Mouse (Mus musculus) cerebellum, postnatal 36 days (tissue): ENCODE results near the gene Zfp456.
"Not testable (repeated sequence)": the region's sequence is repeated elsewhere in the genome, so short reads cannot be mapped to it uniquely, and the experiment has no call there.

ENCODE experiments used
- DNase-seq, 2 experiments: peaks; one replicate each; pipeline ENCODE4 v3.0.0; 2021 to 2022; ENCODE audit warnings: mixed read lengths in 2 of 2

The Zfp456 gene

GRCm38 (mm10) chr13:67375050-67375911 is at the start of gene Zfp456, which contains the start of gene Gm28041:
Gene Zfp456, minus strand, starts transcription at chr13:67375810.
Gene Gm28041, minus strand, starts transcription at chr13:67375733.
- peak; percentile 36 to 43 for DNase-seq

- not testable (repeated sequence) for DNase-seq
Observed at GRCm38 (mm10) chr13:67422532-67422931, 46.9 kb upstream of the Zfp456 start.

DNA sequence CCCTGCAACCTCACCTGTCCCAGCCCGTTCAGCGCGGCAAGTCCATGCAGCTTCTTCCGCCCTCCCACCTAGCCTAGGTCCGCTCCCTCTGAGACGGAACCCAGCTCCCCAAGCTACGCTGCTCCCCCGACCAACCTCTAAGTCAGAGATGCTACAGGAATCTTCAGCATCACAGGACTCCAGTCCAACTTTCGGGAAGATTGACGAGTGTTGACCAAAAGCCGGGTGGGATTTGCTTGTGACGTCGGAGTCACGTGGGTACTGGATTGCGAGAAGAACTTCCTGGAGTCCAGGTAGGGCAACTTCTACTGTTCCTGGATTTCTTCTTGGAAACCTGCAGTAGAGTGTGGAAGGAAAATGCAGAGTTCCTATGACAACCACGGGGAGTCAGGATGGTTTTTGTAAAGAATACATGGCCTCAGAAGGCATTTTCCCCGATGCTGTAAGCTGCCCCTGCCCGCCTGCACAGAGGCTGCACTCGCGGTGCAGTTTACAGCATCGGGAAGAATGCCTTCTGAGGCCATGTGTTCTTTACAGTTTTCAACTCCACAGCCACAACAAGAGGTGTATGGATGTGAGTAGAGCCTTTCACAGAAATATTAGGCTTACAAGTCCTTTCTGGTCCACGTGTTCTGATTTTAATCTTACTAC is 45.7 kb upstream of the Zfp456 start, which contains the start of gene Zfp459:
Zfp459 (minus strand) TSS at position 212 of the 651 bp plus-strand sequence.
- peak; percentile 27 to 37 for DNase-seq

GRCm38 (mm10) chr13:67420558-67421206 is 45.1 kb upstream of the Zfp456 start:
- no peak for DNase-seq

DNA sequence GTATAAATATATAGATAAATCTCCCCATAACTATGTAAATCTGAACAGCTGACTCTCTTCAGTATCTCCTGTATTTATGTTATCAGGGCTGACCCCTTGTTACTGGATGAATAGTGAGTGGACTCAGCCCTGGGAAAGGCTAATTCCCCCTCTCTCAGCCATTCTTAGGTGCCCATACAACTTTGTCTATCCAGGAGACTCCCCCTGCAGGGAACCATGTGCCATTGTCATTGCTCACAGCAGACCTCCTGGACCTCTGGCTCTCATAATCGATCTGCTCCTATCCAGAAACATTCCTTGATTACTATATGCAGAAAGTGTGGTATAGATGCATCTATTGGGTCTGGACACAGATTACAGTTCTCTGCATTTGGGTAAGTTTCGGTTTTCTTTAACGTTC is 41.2 kb upstream of the Zfp456 start:
- no peak for DNase-seq

- DNase-seq: no peak
Observed at GRCm38 (mm10) chr13:67415759-67416158, 40.1 kb upstream of the Zfp456 start.

- DNase-seq: not testable (repeated sequence)
Observed at GRCm38 (mm10) chr13:67413634-67414033, 38.0 kb upstream of the Zfp456 start.

DNA sequence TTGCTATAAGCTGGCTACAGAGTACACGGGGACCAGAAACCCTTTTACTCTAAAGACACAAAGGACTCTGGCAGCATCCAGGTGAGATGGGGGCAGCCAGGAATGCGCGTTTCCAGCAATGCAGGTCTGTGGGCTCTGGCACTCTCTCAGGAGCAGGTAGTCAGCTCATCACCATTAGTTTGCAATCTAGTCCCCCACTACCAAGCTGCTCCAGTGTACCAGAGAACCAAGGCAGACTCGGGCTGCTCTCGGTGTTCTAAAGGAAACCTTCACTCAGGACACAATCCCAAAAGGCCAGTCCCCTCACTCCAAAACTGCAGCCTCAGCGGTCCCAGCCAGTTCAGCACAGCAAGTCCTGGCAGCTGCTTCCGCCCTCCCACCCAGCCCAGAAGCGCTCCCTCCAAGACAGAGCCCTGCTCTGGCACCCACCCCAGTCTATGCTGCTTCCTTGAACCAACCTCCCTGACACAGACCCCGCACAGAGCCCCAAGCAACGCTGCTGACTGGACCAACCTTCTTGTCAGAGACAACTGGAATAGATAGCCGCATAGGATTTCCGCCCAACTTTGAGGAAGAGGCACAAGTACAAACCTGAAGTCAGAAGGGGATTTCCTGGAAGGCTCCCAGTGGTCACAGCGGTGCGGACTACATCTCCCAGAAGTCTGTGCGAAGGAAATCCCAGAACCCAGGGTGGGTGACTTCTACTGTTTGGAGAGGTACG is 23.7 kb upstream of the Zfp456 start, which contains the start of gene Zfp429:
Zfp429 (minus strand) TSS at position 637 of the 721 bp plus-strand sequence.
- DNase-seq: peak; percentile 54 to 70

DNA sequence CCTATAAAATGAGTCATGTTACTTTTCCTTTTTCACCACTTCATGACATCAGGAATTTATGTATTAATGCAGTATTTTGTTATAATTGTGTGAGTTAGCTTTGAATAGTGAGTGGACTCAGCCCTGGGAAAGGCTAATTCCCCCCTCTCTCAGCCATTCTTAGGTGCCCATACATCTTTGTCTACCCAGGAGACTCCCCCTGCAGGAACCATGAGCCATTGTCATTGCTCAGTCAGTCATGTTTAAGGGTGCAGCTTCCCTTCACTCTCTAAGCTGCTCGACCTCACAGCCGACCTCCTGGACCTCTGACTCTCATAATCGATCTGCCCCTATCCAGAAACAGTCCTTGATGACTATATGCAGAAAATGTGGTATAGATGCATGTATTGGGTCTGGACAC is 645 bp upstream of the Zfp456 start:
- DNase-seq: not testable (repeated sequence)

- DNase-seq: peak; percentile 84 to 93
Observed at GRCm38 (mm10) chr13:67360131-67360744, 15.4 kb downstream of the Zfp456 start, which contains the start of the genes Gm28044 and Zfp953. Gene Gm28044, minus strand, starts transcription at chr13:67360536. Gene Zfp953, minus strand, starts transcription at chr13:67360605.

GRCm38 (mm10) chr13:67351854-67352253 is 23.8 kb downstream of the Zfp456 start:
- DNase-seq: no peak

DNA sequence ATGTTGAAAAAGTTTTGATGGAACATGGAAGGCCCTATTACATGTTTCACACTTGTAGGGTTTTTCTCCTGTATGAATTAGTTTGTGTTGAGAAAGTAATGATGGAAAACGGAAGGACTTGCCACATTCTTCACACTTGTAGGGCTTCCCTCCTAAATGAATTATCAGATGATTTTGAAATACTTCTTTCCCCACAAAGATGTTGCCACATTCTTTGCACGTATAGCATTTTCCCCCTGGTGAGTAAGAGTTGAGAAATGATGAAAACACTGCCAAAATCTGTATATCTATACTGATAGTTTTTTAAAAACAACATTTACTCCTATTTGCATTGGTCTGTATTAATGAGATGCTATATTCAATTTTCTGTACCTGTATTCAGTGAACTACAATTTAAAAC is 32.2 kb downstream of the Zfp456 start:
- no peak for DNase-seq

- no peak for DNase-seq
Observed at GRCm38 (mm10) chr13:67332877-67333276, 42.7 kb downstream of the Zfp456 start.

GRCm38 (mm10) chr13:67332019-67332724 is 43.4 kb downstream of the Zfp456 start, which contains the start of gene Zfp595:
Gene Zfp595, minus strand, starts transcription at chr13:67332570.
- DNase-seq: peak; percentile 64 to 78
